Mouse (Mus musculus): ENCODE data around the gene Ackr2.

The Ackr2 gene

GRCm38 (mm10) chr9:121898245-121898644 lies at the start of gene Ackr2:
Ackr2 (plus strand) TSS chr9:121898355.
- DNase-seq (ENCODE audit: low read depth, low spot score) = no peak

DNA sequence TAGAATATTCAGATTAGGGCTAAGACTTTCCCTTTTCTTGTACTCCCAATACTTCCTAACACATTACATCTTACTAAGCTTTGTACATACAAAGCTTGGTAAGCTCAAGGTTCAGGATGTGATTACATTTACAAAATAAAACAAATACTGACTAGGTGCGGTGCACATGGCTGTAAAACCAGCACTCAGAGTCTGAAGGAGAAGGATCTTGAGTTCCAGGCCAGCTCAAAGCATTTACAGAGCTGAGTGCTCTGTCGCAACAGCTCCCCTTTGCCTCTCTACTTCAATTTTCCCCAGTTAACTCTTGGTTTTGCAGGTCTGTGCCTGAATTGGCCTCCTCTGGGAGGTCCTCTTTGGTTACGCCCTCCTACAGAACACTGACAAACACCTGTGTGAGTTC lies 43.9 kb upstream of the Ackr2 start:
- no peak for DNase-seq (ENCODE audit: low read depth, low spot score)

DNA sequence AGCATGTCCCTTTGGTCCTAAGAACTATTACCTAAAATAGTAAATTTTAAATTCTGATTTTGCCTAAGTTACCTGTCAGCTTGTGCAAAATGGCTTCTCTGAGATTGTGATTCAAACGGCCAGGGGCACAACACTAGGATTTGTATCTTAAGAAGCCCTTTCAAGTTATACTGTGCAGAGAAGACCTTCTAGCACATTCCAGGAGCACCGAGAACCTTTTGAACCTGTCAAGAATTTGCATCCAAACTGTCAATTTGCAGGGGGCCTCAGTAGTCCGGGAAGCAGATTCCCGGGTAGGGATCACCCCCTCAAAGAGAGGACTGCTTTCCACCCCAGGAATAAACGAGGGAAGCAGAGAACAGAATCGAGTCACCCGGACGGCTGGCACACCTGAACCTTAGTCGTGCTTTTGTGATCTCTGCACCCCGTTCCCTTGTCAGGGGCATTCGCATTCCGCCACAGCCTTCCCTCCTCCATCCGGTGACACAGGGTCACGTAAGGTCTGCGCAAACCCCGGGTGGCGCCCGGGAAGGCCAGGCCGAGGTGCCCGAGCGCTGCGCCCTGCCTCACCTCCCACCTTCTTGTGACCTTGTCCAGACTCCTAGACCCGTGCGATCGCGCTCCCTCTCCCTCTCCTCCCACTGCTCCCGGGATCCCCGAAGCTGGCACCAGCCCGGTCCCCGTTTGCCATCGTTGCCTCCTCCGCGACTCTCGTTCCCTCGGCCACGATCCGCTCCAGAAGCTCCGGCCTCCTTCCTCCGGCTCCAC lies 41.3 kb upstream of the Ackr2 start:
- no peak for DNase-seq (ENCODE audit: low read depth, low spot score)

GRCm38 (mm10) chr9:121857474-121858152 lies 40.5 kb upstream of the Ackr2 start:
- DNase-seq (ENCODE audit: low read depth, low spot score) = peak; percentile 89

DNA sequence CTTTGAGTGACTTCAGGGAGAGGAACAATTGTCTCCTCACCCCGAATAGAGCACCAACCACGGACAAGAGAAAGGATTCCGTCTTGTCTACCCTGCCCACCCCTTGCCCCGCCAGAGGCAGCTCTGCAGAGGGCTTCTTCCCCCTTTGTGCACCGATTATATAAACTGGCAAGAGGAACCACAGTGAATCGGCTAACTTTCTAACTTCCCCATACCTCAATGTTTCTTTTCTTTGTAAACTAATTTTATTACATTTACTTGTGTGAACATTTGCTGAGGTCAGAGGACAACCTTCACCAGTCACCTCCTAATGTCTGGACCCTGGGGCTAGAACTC lies 40.0 kb upstream of the Ackr2 start, which contains the start of gene Higd1a:
TSS of gene Higd1a (minus strand) at position 210 of the 336 bp plus-strand sequence.
- no peak for DNase-seq (ENCODE audit: low read depth, low spot score)

DNA sequence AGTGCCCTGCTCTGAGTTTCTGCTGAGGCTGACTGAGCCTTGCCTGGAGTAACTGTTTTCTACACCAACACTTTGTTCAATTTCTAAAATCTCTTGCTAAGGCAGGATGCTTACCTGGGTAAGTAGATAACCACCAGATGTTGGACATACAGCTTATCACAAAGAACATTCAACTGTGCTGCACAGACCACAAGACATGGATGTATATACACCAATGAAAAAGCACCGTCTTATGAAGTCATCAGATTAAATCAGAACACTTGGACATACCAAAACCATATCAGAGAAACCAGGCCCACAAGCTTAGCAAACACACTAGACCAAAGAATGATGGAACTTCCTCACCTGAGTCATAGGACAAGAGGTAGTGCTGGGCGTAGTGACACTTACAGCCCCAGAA lies 38.8 kb upstream of the Ackr2 start:
- DNase-seq (ENCODE audit: low read depth, low spot score) = no peak

- no peak for DNase-seq (ENCODE audit: low read depth, low spot score)
These were observed 37.2 kb upstream of the Ackr2 start for GRCm38 (mm10) chr9:121860921-121861320.

DNA sequence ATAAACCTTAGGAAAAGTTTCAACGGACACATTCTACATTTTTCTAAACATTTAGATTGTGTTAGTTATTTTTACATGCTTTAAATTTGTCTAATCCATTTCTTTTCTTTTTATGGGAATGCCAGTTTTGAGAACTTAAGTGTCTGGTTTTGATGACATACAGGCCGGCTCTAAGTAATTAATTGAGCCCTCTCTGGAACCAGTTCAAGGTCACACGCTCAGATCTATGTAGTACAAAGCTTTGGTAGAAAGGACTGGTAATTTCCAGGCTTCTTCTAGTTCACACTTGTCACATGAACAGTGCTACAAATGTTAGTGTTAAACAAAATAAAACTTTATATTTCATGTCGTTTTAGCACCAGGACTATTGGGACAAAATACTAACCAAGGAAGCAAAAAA lies 33.3 kb upstream of the Ackr2 start:
- DNase-seq (ENCODE audit: low read depth, low spot score) = no peak

GRCm38 (mm10) chr9:121865425-121866008 lies 32.6 kb upstream of the Ackr2 start:
- no peak for DNase-seq (ENCODE audit: low read depth, low spot score)

DNA sequence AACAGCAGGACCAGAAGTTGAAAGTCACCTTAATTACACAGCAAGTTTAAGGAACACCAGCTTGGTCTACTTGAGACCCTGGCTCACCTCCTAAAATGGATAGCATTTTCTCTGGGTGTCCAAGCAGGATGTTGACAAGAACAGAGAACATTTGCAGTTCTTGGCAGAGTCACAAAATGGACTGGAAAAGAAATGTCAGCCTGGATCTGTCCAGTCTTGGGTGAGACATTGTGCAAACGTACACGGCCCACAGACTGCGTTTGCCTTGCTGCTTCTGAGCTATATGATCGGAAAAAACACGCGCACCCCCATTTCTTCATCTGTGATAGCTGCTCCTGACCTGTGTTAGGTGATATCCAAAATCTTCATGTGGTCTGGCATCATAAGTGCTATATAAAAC lies 30.5 kb upstream of the Ackr2 start:
- DNase-seq (ENCODE audit: low read depth, low spot score) = no peak

GRCm38 (mm10) chr9:121868236-121868635 lies 29.9 kb upstream of the Ackr2 start:
- DNase-seq (ENCODE audit: low read depth, low spot score) = no peak

DNA sequence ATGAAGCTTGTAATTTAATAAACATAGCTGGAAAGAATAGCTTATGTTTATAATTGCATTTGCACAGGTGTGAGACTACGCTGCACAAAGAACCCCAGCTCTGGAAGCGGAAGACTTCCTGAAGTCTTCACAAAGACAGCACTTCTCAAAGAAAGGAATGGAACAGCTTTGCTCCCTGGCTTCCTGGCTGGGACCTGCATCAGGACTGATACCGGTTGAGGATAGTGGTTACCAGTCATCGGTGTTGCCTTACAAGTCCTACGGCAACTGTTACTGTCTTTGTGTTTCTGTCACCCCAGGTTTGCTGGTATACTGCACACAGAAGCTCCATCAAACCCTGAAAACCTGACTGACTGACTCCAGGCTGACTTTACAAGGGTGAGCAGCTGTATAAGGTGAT lies 28.7 kb upstream of the Ackr2 start:
- no peak for DNase-seq (ENCODE audit: low read depth, low spot score)

DNA sequence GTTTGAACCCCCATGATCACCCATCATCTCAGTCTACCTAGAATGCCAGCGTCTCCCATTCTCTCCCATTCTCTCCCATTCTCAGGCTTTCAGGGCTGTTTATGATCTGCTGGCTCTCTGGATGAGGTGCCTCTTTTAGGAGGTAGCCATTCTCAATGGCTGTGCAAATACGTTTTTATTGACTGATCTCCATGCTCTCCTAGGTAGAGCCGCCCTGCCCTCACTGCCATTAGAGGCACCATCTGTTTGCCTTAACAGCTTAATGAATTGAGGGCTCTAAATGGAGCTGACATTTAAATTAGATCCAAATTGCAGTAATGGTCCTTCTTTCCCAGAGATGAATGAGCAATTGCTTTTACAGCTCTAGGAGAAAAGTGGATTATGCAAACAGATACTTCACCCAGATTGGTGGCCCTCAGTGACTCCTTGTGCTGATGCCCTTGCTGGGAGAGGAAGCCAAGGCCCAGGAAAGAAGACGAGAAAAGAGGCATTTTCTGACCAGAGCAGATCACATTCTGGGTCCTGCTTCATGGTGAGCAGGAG lies 28.1 kb upstream of the Ackr2 start:
- no peak for DNase-seq (ENCODE audit: low read depth, low spot score)

GRCm38 (mm10) chr9:121872062-121872683 lies 26.0 kb upstream of the Ackr2 start:
- no peak for DNase-seq (ENCODE audit: low read depth, low spot score)

- DNase-seq (ENCODE audit: low read depth, low spot score) = no peak
These were observed 24.6 kb upstream of the Ackr2 start for GRCm38 (mm10) chr9:121873578-121873977.

DNA sequence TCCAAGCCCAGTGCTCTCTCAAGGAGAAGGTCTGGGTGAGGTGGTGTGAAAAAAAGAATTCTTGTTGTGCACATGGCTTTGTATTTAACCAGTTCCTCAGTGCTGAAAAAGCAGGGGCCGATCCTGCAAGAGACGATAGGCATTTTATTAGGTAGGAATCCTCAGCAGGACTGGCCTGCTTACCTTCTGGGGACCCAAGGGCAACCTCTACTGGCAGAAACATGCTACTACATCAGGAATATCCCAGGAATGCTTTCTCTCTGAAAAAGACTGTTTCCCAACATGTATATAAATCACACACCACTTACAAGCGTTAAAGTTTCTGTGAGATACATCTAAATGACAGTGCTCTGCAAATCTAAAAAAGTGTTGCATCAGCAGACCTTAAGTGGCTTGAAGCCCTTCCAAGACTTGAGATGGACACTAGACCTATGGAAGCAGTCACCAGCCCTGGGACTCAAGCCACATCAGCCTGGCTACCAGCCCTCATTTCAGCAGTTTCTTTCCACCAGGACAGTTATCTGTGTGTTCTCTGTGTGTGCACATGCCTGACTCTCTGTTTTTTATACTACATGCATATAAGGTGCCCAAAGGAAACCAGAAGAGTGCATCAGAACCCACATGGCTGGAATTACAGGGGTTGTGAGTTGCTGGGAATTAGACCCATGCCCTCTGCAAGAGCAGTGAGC lies 21.0 kb upstream of the Ackr2 start:
- DNase-seq (ENCODE audit: low read depth, low spot score) = peak; percentile 48

GRCm38 (mm10) chr9:121880840-121881239 lies 17.3 kb upstream of the Ackr2 start:
- DNase-seq (ENCODE audit: low read depth, low spot score) = peak; percentile 46

DNA sequence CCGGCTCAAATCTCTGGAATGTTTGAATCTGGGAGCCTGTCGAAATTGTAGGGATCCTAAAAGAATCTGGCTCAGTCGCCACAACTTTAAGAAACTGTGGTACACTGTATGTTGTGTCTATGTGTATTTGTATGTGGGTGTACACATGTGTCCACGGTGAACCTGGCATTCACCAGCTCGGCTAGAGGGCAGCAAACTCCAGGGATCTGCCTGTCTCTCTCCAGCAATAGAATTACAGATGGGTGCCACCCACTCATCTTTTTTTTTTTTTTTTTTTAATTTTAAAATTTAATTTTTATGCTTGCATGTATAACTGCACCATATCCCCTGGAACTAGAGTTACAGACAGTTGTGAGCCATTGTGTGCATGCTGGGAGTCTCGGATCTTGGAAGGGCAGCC lies 16.9 kb upstream of the Ackr2 start:
- no peak for DNase-seq (ENCODE audit: low read depth, low spot score)

DNA sequence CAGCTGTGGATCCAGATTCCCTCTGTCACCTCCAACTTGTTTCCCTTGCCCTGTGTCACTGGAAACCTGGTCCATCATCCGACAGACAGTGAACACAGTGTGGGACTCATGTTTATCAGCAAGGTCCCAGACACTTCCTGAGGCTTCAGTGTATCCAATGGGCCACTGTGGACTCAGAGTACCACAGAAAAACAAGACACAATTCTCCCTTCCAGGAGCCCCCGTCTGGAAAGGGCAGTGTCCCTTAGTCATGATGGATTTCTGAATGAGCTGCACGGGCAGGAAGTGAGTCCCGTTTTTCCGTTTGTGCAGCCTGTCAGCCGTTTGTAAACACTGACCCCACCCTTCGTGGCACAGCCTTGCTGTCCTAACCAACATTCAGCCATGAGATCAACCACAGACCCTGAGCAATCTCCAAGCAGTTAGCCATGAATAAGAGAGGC lies 16.1 kb upstream of the Ackr2 start:
- no peak for DNase-seq (ENCODE audit: low read depth, low spot score)

- no peak for DNase-seq (ENCODE audit: low read depth, low spot score)
These were observed 8.2 kb upstream of the Ackr2 start for GRCm38 (mm10) chr9:121889927-121890440.

GRCm38 (mm10) chr9:121890441-121890941 lies 7.7 kb upstream of the Ackr2 start:
- peak; percentile 13 for DNase-seq (ENCODE audit: low read depth, low spot score)
